Mouse (Mus musculus) intestine, postnatal 0 days (tissue): ENCODE measurements around the gene Otulinl. TPM values are rescaled to one million over a fixed set of nuclear protein-coding genes. Genes with fewer than 3 reads are reported as not detected.

Experiments
- ATAC-seq: fragments of 200-750 bp; cut with Nextera tagmentation; 2 replicates; pipeline ENCODE4 v1.8.0; 2017; ENCODE audit warnings: mild to moderate bottlenecking, moderate TSS enrichment, moderate library complexity
- H3K27ac ChIP-seq: fragments of 300-500 bp; sonication (generic); 2 replicates; pipeline ENCODE4 v1.5.1; 2014; ENCODE audit warnings: mild to moderate bottlenecking, low read depth, low read length, moderate library complexity
- H3K27me3 ChIP-seq: fragments of 300-500 bp; sonication (generic); replicated peaks from 2 replicates; pipeline ENCODE4 v1.6.1; 2014; ENCODE audit warnings: low read length, mixed read lengths; ENCODE audit not compliant: control insufficient read depth, insufficient read depth
- H3K36me3 ChIP-seq: fragments of 300-500 bp; sonication (generic); 2 replicates; pipeline ENCODE4 v1.6.1; 2014; ENCODE audit warnings: mild to moderate bottlenecking, moderate library complexity; ENCODE audit not compliant: control insufficient read depth, insufficient read depth
- H3K4me1 ChIP-seq: fragments of 300-500 bp; sonication (generic); replicated peaks from 2 replicates; pipeline ENCODE4 v1.6.1; 2014; ENCODE audit warnings: antibody characterized with exemption, low read length, mixed read lengths; ENCODE audit not compliant: control insufficient read depth, insufficient read depth
- H3K4me2 ChIP-seq: fragments of 300-500 bp; sonication (generic); replicated peaks from 2 replicates; pipeline ENCODE4 v1.6.1; 2014; ENCODE audit warnings: low read depth, mild to moderate bottlenecking, moderate library complexity
- H3K4me3 ChIP-seq: fragments of 300-500 bp; sonication (generic); 2 replicates; pipeline ENCODE4 v1.5.1; 2014; ENCODE audit warnings: low read depth, low read length
- H3K9ac ChIP-seq: fragments of 300-500 bp; sonication (generic); 2 replicates; pipeline ENCODE4 v1.6.1; 2014; ENCODE audit warnings: mild to moderate bottlenecking, low read depth, low read length
- H3K9me3 ChIP-seq: fragments of 300-500 bp; sonication (generic); 2 replicates; pipeline ENCODE4 v1.6.1; 2016; ENCODE audit warnings: mixed run types; ENCODE audit not compliant: control insufficient read depth
- CTCF ChIP-seq: sonication (generic); IDR thresholded peaks from 2 replicates; pipeline ENCODE4 v1.5.1; 2016; ENCODE audit warnings: low read depth, mild to moderate bottlenecking, control low read depth, antibody characterized with exemption, moderate library complexity
- WGBS: fragments of 180-500 bp; shearing (Covaris S2); extraction: QIAGEN DNeasy Blood & Tissue Kit; methylation state at CpG from one replicate; pipeline ENCODE4 v1.1.7; 2014; 5-methylcytosine and 5-hydroxymethylcytosine counted together
- polyA plus RNA-seq: library from polyadenylated mRNA; unstranded; fragments of >200 nt; fragmentation: Nextera tagmentation; extraction: Ambion mirVana; gene quantifications from 2 replicates; pipeline ENCODE4 v1.2.1, GENCODE M21; 2015

Gene Otulinl
- polyA plus RNA-seq, 1 experiment from 2014 or later: 9.0 TPM

GRCm38 (mm10) chr15:27718668-27719067, 37.3 kb upstream of the Otulinl start:
- no peaks in the 10 kb centered on the region for H3K9me3 ChIP-seq
- ATAC-seq: peak; percentile 92
- H3K9ac ChIP-seq: peak overlapping the region; percentile 26; the same call in 1 of the 2 replicates
- H3K27ac ChIP-seq: peak overlapping the region; percentile 73
- no peaks in the 10 kb centered on the region for H3K27me3 ChIP-seq
- peak overlapping the region; percentile 35; the same call in 1 of the 2 replicates for H3K4me2 ChIP-seq
- no peaks in the 10 kb centered on the region for H3K36me3 ChIP-seq
- 0 out of 2 replicates have a peak, but pooled peaks cover 9% of the 10 kb centered on the region for H3K4me1 ChIP-seq
- WGBS: 61% methylated on average over 7 of the region's 7 CpGs
- no peak for TF ChIP-seq CTCF
- H3K4me3 ChIP-seq: no peak overlapping the region

GRCm38 (mm10) chr15:27715331-27715730, 34.0 kb upstream of the Otulinl start:
- WGBS: 38% methylated on average over 3 of the region's 3 CpGs
- peak; percentile 79 for TF ChIP-seq CTCF
- no peak for ATAC-seq

DNA sequence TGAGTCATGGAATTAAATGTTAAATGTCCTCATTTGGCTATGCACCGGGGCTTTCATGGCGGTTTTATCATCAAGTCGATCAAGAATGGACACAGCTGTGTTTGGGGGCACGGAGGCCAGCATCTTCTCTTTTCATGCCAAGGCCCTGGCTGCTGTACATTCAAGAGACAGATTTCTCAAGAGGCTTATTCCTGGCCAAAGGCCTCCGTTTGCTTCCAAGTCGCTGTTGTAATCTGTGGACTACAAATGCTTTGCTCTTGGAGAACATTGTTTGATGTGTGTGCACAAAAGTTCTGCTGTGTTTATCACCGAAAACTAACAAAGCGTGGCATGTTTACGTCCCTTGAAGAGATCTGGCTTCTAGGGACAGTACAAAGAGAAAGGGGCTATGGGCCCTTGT, 29.3 kb upstream of the Otulinl start:
- WGBS: 70% methylated on average over 9 of the region's 9 CpGs
- H3K27me3 ChIP-seq: no peaks in the 10 kb centered on the region
- H3K4me2 ChIP-seq: no peak overlapping the region
- no peaks in the 10 kb centered on the region for H3K9me3 ChIP-seq
- H3K27ac ChIP-seq: no peak overlapping the region
- TF ChIP-seq CTCF: no peak
- H3K4me3 ChIP-seq: no peak overlapping the region
- no peaks in the 10 kb centered on the region for H3K36me3 ChIP-seq
- no peaks in the 10 kb centered on the region for H3K4me1 ChIP-seq
- H3K9ac ChIP-seq: no peak overlapping the region
- ATAC-seq: no peak

More at GRCm38 (mm10) chr15:27715331-27715730, 34.0 kb upstream of the Otulinl start:
- H3K27me3 ChIP-seq: no peaks in the 10 kb centered on the region
- no peak overlapping the region for H3K9ac ChIP-seq
- H3K27ac ChIP-seq: no peak overlapping the region
- H3K4me3 ChIP-seq: no peak overlapping the region
- H3K4me2 ChIP-seq: no peak overlapping the region
- no peaks in the 10 kb centered on the region for H3K9me3 ChIP-seq
- no peaks in the 10 kb centered on the region for H3K36me3 ChIP-seq
- H3K4me1 ChIP-seq: 0 out of 2 replicates have a peak, but pooled peaks cover 9% of the 10 kb centered on the region

GRCm38 (mm10) chr15:27708968-27709612, 27.7 kb upstream of the Otulinl start:
- TF ChIP-seq CTCF: no peak

DNA sequence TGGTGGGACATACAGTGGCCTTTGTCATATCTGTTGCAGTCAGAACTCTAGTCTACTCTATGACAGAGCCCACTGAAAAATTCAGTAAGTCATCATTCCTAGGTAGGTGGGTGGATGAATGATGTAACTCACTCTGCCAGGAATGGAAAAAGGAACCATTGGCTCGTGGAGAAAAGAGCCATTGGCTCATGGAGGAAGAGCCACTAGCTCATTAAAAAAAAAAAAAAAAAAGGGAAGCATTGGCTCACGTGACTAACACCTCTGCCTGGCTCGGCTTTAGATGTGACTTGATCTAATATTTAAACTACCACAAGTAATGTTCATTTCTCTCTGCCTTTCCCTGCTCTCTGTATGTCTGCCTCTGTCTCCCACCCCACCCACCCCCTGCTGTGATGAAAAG, 27.1 kb upstream of the Otulinl start:
- Histone ChIP-seq H3K27ac (no peak overlapping the region), H3K27me3 (no peaks in the 10 kb centered on the region), H3K9ac (no peak overlapping the region), H3K4me3 (no peak overlapping the region), H3K4me1 (no peaks in the 10 kb centered on the region), H3K4me2 (no peak overlapping the region), H3K9me3 (no peaks in the 10 kb centered on the region), H3K36me3 (no peaks in the 10 kb centered on the region)
- TF ChIP-seq CTCF: no peak
- ATAC-seq: no peak
- 66% methylated on average over 3 of the region's 3 CpGs for WGBS

More at GRCm38 (mm10) chr15:27708968-27709612, 27.7 kb upstream of the Otulinl start:
- no peak for ATAC-seq
- no peak overlapping the region for H3K9ac ChIP-seq
- H3K27ac ChIP-seq: no peak overlapping the region
- H3K4me1 ChIP-seq: no peaks in the 10 kb centered on the region
- H3K4me2 ChIP-seq: no peak overlapping the region
- H3K36me3 ChIP-seq: no peaks in the 10 kb centered on the region
- no peaks in the 10 kb centered on the region for H3K27me3 ChIP-seq
- H3K9me3 ChIP-seq: no peaks in the 10 kb centered on the region
- 70% methylated on average over 7 of the region's 7 CpGs for WGBS
- no peak overlapping the region for H3K4me3 ChIP-seq

DNA sequence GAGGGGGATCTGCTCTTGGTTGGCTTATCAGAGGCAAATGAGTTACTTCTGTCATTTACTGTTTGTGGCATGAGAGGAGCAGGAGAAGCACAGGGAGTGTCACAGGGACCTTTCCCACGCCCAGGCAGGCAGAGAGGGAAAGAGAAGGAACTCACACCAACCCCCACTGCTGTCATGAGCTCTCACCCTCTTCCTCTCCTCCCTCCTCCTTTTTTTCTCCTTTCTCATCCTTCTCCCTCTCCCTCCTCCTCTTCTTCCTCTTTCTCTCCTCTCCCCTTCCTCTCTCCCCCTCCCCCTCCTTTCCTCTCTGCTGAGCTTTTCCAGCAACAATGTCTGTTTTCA, 21.6 kb upstream of the Otulinl start:
- Histone ChIP-seq H3K27ac (no peak overlapping the region), H3K4me3 (no peak overlapping the region), H3K9me3 (no peaks in the 10 kb centered on the region), H3K4me2 (no peak overlapping the region), H3K4me1 (peaks cover 5% of the 10 kb centered on the region; the same call in 1 of the 2 replicates), H3K36me3 (no peaks in the 10 kb centered on the region), H3K9ac (no peak overlapping the region), H3K27me3 (no peaks in the 10 kb centered on the region)
- ATAC-seq: no peak
- no peak for TF ChIP-seq CTCF
- WGBS: 11% methylated on average over 1 of the region's 1 CpGs
